Mouse (Mus musculus): ENCODE data around the gene Robo4. TPM values are rescaled to one million over a fixed set of nuclear protein-coding genes. Genes with fewer than 3 reads are reported as not detected.

Gene Robo4
- total RNA-seq, 2 experiments from 2014 or later, result 7.6 to 9.7 TPM

- DNase-seq, result no peak
Measured at GRCm38 (mm10) chr9:37402501-37402900, 804 bp downstream of the Robo4 start.

- DNase-seq, result no peak
Measured at GRCm38 (mm10) chr9:37403011-37403410, 1.3 kb downstream of the Robo4 start.

- no peak for DNase-seq
Measured at GRCm38 (mm10) chr9:37406372-37406771, 4.7 kb downstream of the Robo4 start.

- DNase-seq, result no peak
Measured at GRCm38 (mm10) chr9:37407850-37408502, 6.3 kb downstream of the Robo4 start.

- no peak for DNase-seq
Measured at GRCm38 (mm10) chr9:37409698-37410445, 8.2 kb downstream of the Robo4 start.

- no peak for DNase-seq
Measured at GRCm38 (mm10) chr9:37412989-37413388, 11.3 kb downstream of the Robo4 start.

- DNase-seq, result no peak
Measured at GRCm38 (mm10) chr9:37414666-37415065, 13.0 kb downstream of the Robo4 start.

- DNase-seq, result no peak
Measured at GRCm38 (mm10) chr9:37418791-37419190, 17.1 kb downstream of the Robo4 start.

GRCm38 (mm10) chr9:37420676-37421075, 19.0 kb downstream of the Robo4 start:
- peak; percentile 81 for DNase-seq

GRCm38 (mm10) chr9:37421239-37421638, 19.5 kb downstream of the Robo4 start:
- no peak for DNase-seq

GRCm38 (mm10) chr9:37429326-37429725, 27.6 kb downstream of the Robo4 start:
- no peak for DNase-seq

GRCm38 (mm10) chr9:37430582-37430981, 28.9 kb downstream of the Robo4 start:
- peak; percentile 64 for DNase-seq

GRCm38 (mm10) chr9:37432026-37432666, 30.4 kb downstream of the Robo4 start:
- no peak for DNase-seq

GRCm38 (mm10) chr9:37432720-37433421, 31.2 kb downstream of the Robo4 start, which contains the start of gene Robo3:
Robo3 (minus strand) TSS chr9:37433246.
- no peak for DNase-seq

GRCm38 (mm10) chr9:37433823-37434560, 32.3 kb downstream of the Robo4 start:
- no peak for DNase-seq

GRCm38 (mm10) chr9:37434932-37435331, 33.2 kb downstream of the Robo4 start:
- no peak for DNase-seq

- DNase-seq, result no peak
Measured at GRCm38 (mm10) chr9:37435616-37436015, 33.9 kb downstream of the Robo4 start.

- no peak for DNase-seq
Measured at GRCm38 (mm10) chr9:37437772-37438735, 36.4 kb downstream of the Robo4 start.

- DNase-seq, result no peak
Measured at GRCm38 (mm10) chr9:37452401-37452800, 50.7 kb downstream of the Robo4 start.

- no peak for DNase-seq
Measured at GRCm38 (mm10) chr9:37453328-37453727, 51.6 kb downstream of the Robo4 start.
